Mouse (Mus musculus): ENCODE measurements around the gene Tomm40l. TPM values are rescaled to one million over a fixed set of nuclear protein-coding genes. Genes with fewer than 3 reads are reported as not detected.
A peak's percentile ranks its signal among the peaks of the same experiment; 100 is the strongest.

Gene Tomm40l
- polyA plus RNA-seq, 1 experiment from 2014 or later = 44.1 TPM

GRCm38 (mm10) chr1:171199532-171199931 is 22.8 kb downstream of the Tomm40l start:
- WGBS = 53% methylated on average over 1 of the region's 1 CpGs
- Histone ChIP-seq H3K9me3 (ENCODE audit: low read length) (no peaks in the 10 kb centered on the region), H3K27me3 (ENCODE audit: insufficient read depth, low read length) (peaks cover 28% of the 10 kb centered on the region), H3K27ac (ENCODE audit: low read length) (no peak overlapping the region), H3K4me3 (ENCODE audit: low read length) (no peak overlapping the region), H3K4me2 (replicated peaks; ENCODE audit: low read depth, low read length) (no peak overlapping the region), H3K36me3 (ENCODE audit: insufficient read depth, low read length) (no peaks in the 10 kb centered on the region), H3K9ac (replicated peaks; ENCODE audit: low read length) (no peak overlapping the region), H3K4me1 (ENCODE audit: insufficient read depth, low read length) (peaks cover 13% of the 10 kb centered on the region)
- no peak for ATAC-seq (ENCODE audit: low FRiP score, low TSS enrichment)

GRCm38 (mm10) chr1:171195887-171196397 is 26.4 kb downstream of the Tomm40l start, which contains the start of gene Pcp4l1:
Gene Pcp4l1 (minus strand): TSS chr1:171196268.
- 0% methylated on average over 33 of the region's 33 CpGs for WGBS
- no peak within 1 kb of the TSS for H3K27ac ChIP-seq (ENCODE audit: low read length)
- ATAC-seq (ENCODE audit: low FRiP score, low TSS enrichment) = peak; percentile 86
- H3K9ac ChIP-seq (replicated peaks; ENCODE audit: low read length) = peak within 1 kb of the TSS; percentile 33; the same call in 1 of the 2 replicates
- H3K9me3 ChIP-seq (ENCODE audit: low read length) = no peaks in the 10 kb centered on the region
- peaks cover 41% of the 10 kb centered on the region for H3K27me3 ChIP-seq (ENCODE audit: insufficient read depth, low read length)
- H3K4me2 ChIP-seq (replicated peaks; ENCODE audit: low read depth, low read length) = peak within 1 kb of the TSS; percentile 80
- H3K4me1 ChIP-seq (ENCODE audit: insufficient read depth, low read length) = peaks cover 23% of the 10 kb centered on the region
- peak within 1 kb of the TSS; percentile 49 for H3K4me3 ChIP-seq (ENCODE audit: low read length)
- H3K36me3 ChIP-seq (ENCODE audit: insufficient read depth, low read length) = no peaks in the 10 kb centered on the region

GRCm38 (mm10) chr1:171195046-171195822 is 27.1 kb downstream of the Tomm40l start:
- H3K27me3 ChIP-seq (ENCODE audit: insufficient read depth, low read length) = peaks cover 41% of the 10 kb centered on the region
- no peak; the same call in 1 of the 2 replicates for ATAC-seq (ENCODE audit: low FRiP score, low TSS enrichment)
- H3K9me3 ChIP-seq (ENCODE audit: low read length) = no peaks in the 10 kb centered on the region
- H3K4me3 ChIP-seq (ENCODE audit: low read length) = peak overlapping the region; percentile 49
- H3K36me3 ChIP-seq (ENCODE audit: insufficient read depth, low read length) = no peaks in the 10 kb centered on the region
- 7% methylated on average over 20 of the region's 20 CpGs for WGBS
- H3K4me2 ChIP-seq (replicated peaks; ENCODE audit: low read depth, low read length) = peak overlapping the region; percentile 80
- no peak overlapping the region for H3K27ac ChIP-seq (ENCODE audit: low read length)
- peaks cover 23% of the 10 kb centered on the region for H3K4me1 ChIP-seq (ENCODE audit: insufficient read depth, low read length)
- no peak overlapping the region for H3K9ac ChIP-seq (replicated peaks; ENCODE audit: low read length)

- no peak overlapping the region for H3K4me2 ChIP-seq (replicated peaks; ENCODE audit: low read depth, low read length)
- WGBS = 31% methylated on average over 11 of the region's 11 CpGs
- peaks cover 29% of the 10 kb centered on the region for H3K4me1 ChIP-seq (ENCODE audit: insufficient read depth, low read length)
- peaks cover 41% of the 10 kb centered on the region for H3K27me3 ChIP-seq (ENCODE audit: insufficient read depth, low read length)
- no peak for ATAC-seq (ENCODE audit: low FRiP score, low TSS enrichment)
- no peaks in the 10 kb centered on the region for H3K9me3 ChIP-seq (ENCODE audit: low read length)
- H3K9ac ChIP-seq (replicated peaks; ENCODE audit: low read length) = no peak overlapping the region
- H3K27ac ChIP-seq (ENCODE audit: low read length) = no peak overlapping the region
- no peak overlapping the region for H3K4me3 ChIP-seq (ENCODE audit: low read length)
- H3K36me3 ChIP-seq (ENCODE audit: insufficient read depth, low read length) = no peaks in the 10 kb centered on the region
These were observed 28.1 kb downstream of the Tomm40l start for GRCm38 (mm10) chr1:171193911-171194830.

GRCm38 (mm10) chr1:171193093-171193840 is 29.0 kb downstream of the Tomm40l start:
- Histone ChIP-seq H3K4me1 (ENCODE audit: insufficient read depth, low read length) (peaks cover 33% of the 10 kb centered on the region), H3K4me2 (replicated peaks; ENCODE audit: low read depth, low read length) (peak overlapping the region; percentile 51), H3K27me3 (ENCODE audit: insufficient read depth, low read length) (peaks cover 41% of the 10 kb centered on the region), H3K9me3 (ENCODE audit: low read length) (no peaks in the 10 kb centered on the region), H3K27ac (ENCODE audit: low read length) (no peak overlapping the region), H3K9ac (replicated peaks; ENCODE audit: low read length) (0 out of 2 replicates have a peak overlapping the region, but pooled peaks have one; percentile 24), H3K4me3 (ENCODE audit: low read length) (peak overlapping the region; percentile 29), H3K36me3 (ENCODE audit: insufficient read depth, low read length) (no peaks in the 10 kb centered on the region)
- no peak for ATAC-seq (ENCODE audit: low FRiP score, low TSS enrichment)
- 4% methylated on average over 18 of the region's 18 CpGs for WGBS

GRCm38 (mm10) chr1:171192283-171192682 is 30.0 kb downstream of the Tomm40l start:
- Histone ChIP-seq H3K4me1 (ENCODE audit: insufficient read depth, low read length) (peaks cover 33% of the 10 kb centered on the region), H3K4me3 (ENCODE audit: low read length) (no peak overlapping the region), H3K4me2 (replicated peaks; ENCODE audit: low read depth, low read length) (no peak overlapping the region), H3K27ac (ENCODE audit: low read length) (no peak overlapping the region), H3K27me3 (ENCODE audit: insufficient read depth, low read length) (peaks cover 38% of the 10 kb centered on the region), H3K36me3 (ENCODE audit: insufficient read depth, low read length) (no peaks in the 10 kb centered on the region), H3K9me3 (ENCODE audit: low read length) (no peaks in the 10 kb centered on the region), H3K9ac (replicated peaks; ENCODE audit: low read length) (no peak overlapping the region)
- ATAC-seq (ENCODE audit: low FRiP score, low TSS enrichment) = no peak
- 45% methylated on average over 10 of the region's 10 CpGs for WGBS

GRCm38 (mm10) chr1:171190832-171191231 is 31.5 kb downstream of the Tomm40l start:
- Histone ChIP-seq H3K9ac (replicated peaks; ENCODE audit: low read length) (no peak overlapping the region), H3K36me3 (ENCODE audit: insufficient read depth, low read length) (no peaks in the 10 kb centered on the region), H3K4me1 (ENCODE audit: insufficient read depth, low read length) (peaks cover 29% of the 10 kb centered on the region), H3K27me3 (ENCODE audit: insufficient read depth, low read length) (peaks cover 26% of the 10 kb centered on the region), H3K9me3 (ENCODE audit: low read length) (no peaks in the 10 kb centered on the region), H3K4me2 (replicated peaks; ENCODE audit: low read depth, low read length) (no peak overlapping the region), H3K4me3 (ENCODE audit: low read length) (no peak overlapping the region), H3K27ac (ENCODE audit: low read length) (no peak overlapping the region)
- 94% methylated on average over 9 of the region's 9 CpGs for WGBS
- ATAC-seq (ENCODE audit: low FRiP score, low TSS enrichment) = no peak

GRCm38 (mm10) chr1:171189476-171190114 is 32.7 kb downstream of the Tomm40l start:
- WGBS = 47% methylated on average over 14 of the region's 14 CpGs
- Histone ChIP-seq H3K27me3 (ENCODE audit: insufficient read depth, low read length) (peaks cover 14% of the 10 kb centered on the region), H3K4me3 (ENCODE audit: low read length) (no peak overlapping the region), H3K9me3 (ENCODE audit: low read length) (no peaks in the 10 kb centered on the region), H3K27ac (ENCODE audit: low read length) (peak overlapping the region; percentile 21; the same call in 1 of the 2 replicates), H3K4me1 (ENCODE audit: insufficient read depth, low read length) (peaks cover 21% of the 10 kb centered on the region), H3K36me3 (ENCODE audit: insufficient read depth, low read length) (no peaks in the 10 kb centered on the region), H3K4me2 (replicated peaks; ENCODE audit: low read depth, low read length) (no peak overlapping the region; the same call in 1 of the 2 replicates), H3K9ac (replicated peaks; ENCODE audit: low read length) (no peak overlapping the region)
- peak; percentile 13; the same call in 1 of the 2 replicates for ATAC-seq (ENCODE audit: low FRiP score, low TSS enrichment)
